Mouse (Mus musculus): Measurements from ENCODE around the gene Foxi2. TPM values are rescaled to one million over a fixed set of nuclear protein-coding genes. Genes with fewer than 3 reads are reported as not detected.

Gene Foxi2
- polyA plus RNA-seq, 1 experiment from 2014 or later: not detected

DNA sequence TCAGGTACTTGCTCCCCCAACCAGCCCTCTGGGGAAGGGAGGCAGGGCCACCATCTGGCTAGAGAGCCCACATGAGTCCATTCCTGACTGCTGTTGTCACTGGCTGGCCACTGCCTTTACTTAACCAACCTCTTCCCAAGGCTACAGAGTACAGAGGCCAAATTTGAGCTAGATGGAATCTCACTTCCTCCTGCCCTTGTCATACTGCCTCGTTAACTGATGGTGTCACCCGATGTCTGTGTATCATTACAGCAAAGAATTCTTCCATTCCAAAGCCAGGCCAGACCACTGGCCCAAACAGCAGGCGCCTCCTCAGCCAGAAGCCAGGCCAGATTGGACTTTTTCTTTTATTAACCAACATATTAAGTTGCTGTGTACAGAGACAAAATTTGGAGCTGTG, 1.6 kb upstream of the Foxi2 start:
- Histone ChIP-seq H3K4me1 (replicated peaks; ENCODE audit: control insufficient read depth, insufficient read depth, low read length) (no peaks in the 10 kb centered on the region), H3K4me3 (ENCODE audit: low read depth, low read length) (no peak overlapping the region), H3K9me3 (ENCODE audit: control insufficient read depth) (no peaks in the 10 kb centered on the region), H3K36me3 (ENCODE audit: control insufficient read depth, insufficient read depth) (no peaks in the 10 kb centered on the region), H3K9ac (ENCODE audit: low read depth, low read length) (no peak overlapping the region), H3K4me2 (replicated peaks; ENCODE audit: low read depth) (no peak overlapping the region), H3K27ac (ENCODE audit: low read depth, low read length) (no peak overlapping the region), H3K27me3 (replicated peaks; ENCODE audit: control insufficient read depth, insufficient read depth, low read length) (peaks cover 31% of the 10 kb centered on the region)
- no peak for TF ChIP-seq CTCF (IDR thresholded peaks at IDR 0.05; ENCODE audit: low read depth)
- 63% methylated on average over 3 of the region's 3 CpGs for WGBS
- ATAC-seq: no peak

DNA sequence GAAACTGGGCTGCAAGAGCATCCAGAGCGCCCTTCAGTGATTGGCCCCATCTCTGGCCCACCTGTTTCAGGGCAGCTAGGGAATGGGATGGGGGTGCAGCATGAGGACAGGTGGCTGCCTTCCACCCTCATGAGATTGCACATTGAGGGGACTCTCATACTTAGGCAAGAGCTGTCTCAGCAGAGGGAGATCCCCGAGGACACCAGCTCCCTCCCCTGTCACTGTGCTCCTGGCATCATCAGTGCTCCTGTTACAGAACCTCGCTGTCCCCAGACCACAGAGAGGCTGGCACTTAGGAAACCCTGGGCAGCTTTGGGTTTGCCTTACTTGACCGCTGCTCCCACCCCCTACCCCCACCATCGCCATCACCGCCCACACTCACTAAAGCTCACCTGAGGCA, 2.2 kb downstream of the Foxi2 start:
- Histone ChIP-seq H3K27me3 (replicated peaks; ENCODE audit: control insufficient read depth, insufficient read depth, low read length) (peaks cover 31% of the 10 kb centered on the region), H3K4me2 (replicated peaks; ENCODE audit: low read depth) (no peak overlapping the region), H3K9ac (ENCODE audit: low read depth, low read length) (no peak overlapping the region), H3K9me3 (ENCODE audit: control insufficient read depth) (no peaks in the 10 kb centered on the region), H3K36me3 (ENCODE audit: control insufficient read depth, insufficient read depth) (no peaks in the 10 kb centered on the region), H3K27ac (ENCODE audit: low read depth, low read length) (no peak overlapping the region), H3K4me3 (ENCODE audit: low read depth, low read length) (no peak overlapping the region), H3K4me1 (replicated peaks; ENCODE audit: control insufficient read depth, insufficient read depth, low read length) (no peaks in the 10 kb centered on the region)
- ATAC-seq: no peak
- no peak for TF ChIP-seq CTCF (IDR thresholded peaks at IDR 0.05; ENCODE audit: low read depth)
- 64% methylated on average over 6 of the region's 6 CpGs for WGBS

DNA sequence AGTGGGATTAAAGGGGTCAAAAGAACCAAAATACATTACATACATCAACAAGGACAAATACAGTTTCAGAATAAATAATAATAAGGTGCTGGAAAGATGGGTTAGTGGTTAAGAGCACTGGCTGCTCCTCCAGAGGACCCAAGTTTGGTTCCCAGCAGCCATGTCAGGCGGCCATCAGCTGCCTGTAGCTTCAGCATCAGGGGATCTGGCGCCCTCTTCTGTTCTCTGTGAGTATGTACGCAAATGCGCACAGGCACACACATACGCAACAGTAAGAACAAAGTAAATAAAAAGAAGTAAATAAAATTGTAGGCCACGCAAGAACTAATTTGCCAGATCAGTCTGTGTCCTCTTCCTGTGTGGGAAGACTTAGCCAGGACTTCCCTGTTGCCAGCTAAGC, 18.7 kb downstream of the Foxi2 start:
- H3K9ac ChIP-seq (ENCODE audit: low read depth, low read length): no peak overlapping the region
- peak; percentile 21; the same call in 1 of the 2 replicates for TF ChIP-seq CTCF (IDR thresholded peaks at IDR 0.05; ENCODE audit: low read depth)
- no peak overlapping the region for H3K27ac ChIP-seq (ENCODE audit: low read depth, low read length)
- 91% methylated on average over 6 of the region's 6 CpGs for WGBS
- H3K4me1 ChIP-seq (replicated peaks; ENCODE audit: control insufficient read depth, insufficient read depth, low read length): no peaks in the 10 kb centered on the region
- H3K4me2 ChIP-seq (replicated peaks; ENCODE audit: low read depth): no peak overlapping the region
- no peaks in the 10 kb centered on the region for H3K36me3 ChIP-seq (ENCODE audit: control insufficient read depth, insufficient read depth)
- no peak overlapping the region for H3K4me3 ChIP-seq (ENCODE audit: low read depth, low read length)
- H3K9me3 ChIP-seq (ENCODE audit: control insufficient read depth): no peaks in the 10 kb centered on the region
- ATAC-seq: no peak
- no peaks in the 10 kb centered on the region for H3K27me3 ChIP-seq (replicated peaks; ENCODE audit: control insufficient read depth, insufficient read depth, low read length)

DNA sequence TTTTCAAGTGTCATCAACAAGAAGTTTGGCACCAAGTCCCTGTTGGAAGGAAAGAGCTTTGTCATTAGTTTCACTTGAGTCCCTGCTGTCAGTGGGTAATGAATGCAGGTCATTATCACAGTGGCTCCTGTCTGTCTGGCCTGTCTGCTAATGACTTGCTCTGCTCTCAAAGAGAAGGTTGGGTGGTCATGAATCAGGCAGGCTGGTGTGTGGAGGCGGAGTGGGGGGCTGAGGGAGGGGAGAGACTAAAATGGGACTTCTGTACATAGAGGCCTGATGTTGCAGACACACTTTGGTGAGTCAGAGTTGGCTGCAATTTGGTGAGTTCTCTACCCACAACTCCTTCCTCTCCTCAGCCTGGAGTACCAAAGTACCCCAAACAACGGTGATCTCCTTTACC, 20.8 kb downstream of the Foxi2 start:
- H3K36me3 ChIP-seq (ENCODE audit: control insufficient read depth, insufficient read depth): no peaks in the 10 kb centered on the region
- no peaks in the 10 kb centered on the region for H3K9me3 ChIP-seq (ENCODE audit: control insufficient read depth)
- H3K4me1 ChIP-seq (replicated peaks; ENCODE audit: control insufficient read depth, insufficient read depth, low read length): no peaks in the 10 kb centered on the region
- no peak overlapping the region for H3K4me2 ChIP-seq (replicated peaks; ENCODE audit: low read depth)
- H3K27me3 ChIP-seq (replicated peaks; ENCODE audit: control insufficient read depth, insufficient read depth, low read length): no peaks in the 10 kb centered on the region
- no peak overlapping the region for H3K9ac ChIP-seq (ENCODE audit: low read depth, low read length)
- no peak for TF ChIP-seq CTCF (IDR thresholded peaks at IDR 0.05; ENCODE audit: low read depth)
- no peak for ATAC-seq
- H3K4me3 ChIP-seq (ENCODE audit: low read depth, low read length): no peak overlapping the region
- 76% methylated on average over 2 of the region's 2 CpGs for WGBS
- H3K27ac ChIP-seq (ENCODE audit: low read depth, low read length): no peak overlapping the region

DNA sequence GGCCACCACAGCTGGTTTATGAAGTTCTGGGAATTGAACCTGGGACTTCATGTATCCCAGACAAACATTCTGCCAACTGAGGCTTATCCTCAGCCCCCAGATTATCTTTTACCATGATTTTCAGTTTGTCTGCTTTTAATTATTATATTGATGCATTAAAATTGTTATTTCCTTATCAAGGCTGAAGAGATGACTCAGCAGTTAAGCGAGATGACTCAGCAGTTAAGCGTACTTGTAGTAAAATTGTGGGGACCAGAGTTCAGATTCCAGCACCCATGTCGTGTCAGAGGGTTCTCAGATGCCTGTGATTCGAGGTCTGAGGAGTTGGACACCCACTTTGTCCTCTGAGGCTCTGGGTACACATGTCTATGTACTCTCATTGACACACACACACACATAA, 33.8 kb downstream of the Foxi2 start:
- H3K27ac ChIP-seq (ENCODE audit: low read depth, low read length): no peak overlapping the region
- no peak overlapping the region for H3K4me2 ChIP-seq (replicated peaks; ENCODE audit: low read depth)
- H3K4me1 ChIP-seq (replicated peaks; ENCODE audit: control insufficient read depth, insufficient read depth, low read length): no peaks in the 10 kb centered on the region
- TF ChIP-seq CTCF (IDR thresholded peaks at IDR 0.05; ENCODE audit: low read depth): no peak
- H3K27me3 ChIP-seq (replicated peaks; ENCODE audit: control insufficient read depth, insufficient read depth, low read length): no peaks in the 10 kb centered on the region
- WGBS: 72% methylated on average over 4 of the region's 4 CpGs
- no peak overlapping the region for H3K4me3 ChIP-seq (ENCODE audit: low read depth, low read length)
- no peak overlapping the region for H3K9ac ChIP-seq (ENCODE audit: low read depth, low read length)
- H3K9me3 ChIP-seq (ENCODE audit: control insufficient read depth): no peaks in the 10 kb centered on the region
- ATAC-seq: no peak
- no peaks in the 10 kb centered on the region for H3K36me3 ChIP-seq (ENCODE audit: control insufficient read depth, insufficient read depth)

DNA sequence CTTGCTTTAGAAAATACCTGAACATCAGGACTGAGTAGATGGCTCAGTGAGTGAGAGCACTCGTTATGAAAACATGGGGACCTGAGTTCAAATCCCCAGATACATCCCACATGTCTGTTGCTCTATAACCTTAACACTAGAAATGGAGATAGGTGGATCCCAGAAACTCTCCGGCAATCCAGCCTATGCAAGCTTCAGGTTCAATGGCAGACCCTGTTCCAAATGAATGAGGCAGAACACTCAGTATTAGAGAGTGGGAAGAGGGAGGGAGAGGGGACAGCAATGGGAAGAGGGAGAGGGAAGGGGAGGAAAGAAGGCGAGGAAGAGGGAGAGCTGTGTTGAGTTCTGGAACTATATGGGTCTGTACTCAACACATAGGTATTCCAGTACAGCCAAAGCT, 41.2 kb downstream of the Foxi2 start:
- Histone ChIP-seq H3K4me2 (replicated peaks; ENCODE audit: low read depth) (no peak overlapping the region), H3K27ac (ENCODE audit: low read depth, low read length) (no peak overlapping the region), H3K36me3 (ENCODE audit: control insufficient read depth, insufficient read depth) (no peaks in the 10 kb centered on the region), H3K9me3 (ENCODE audit: control insufficient read depth) (no peaks in the 10 kb centered on the region), H3K4me1 (replicated peaks; ENCODE audit: control insufficient read depth, insufficient read depth, low read length) (no peaks in the 10 kb centered on the region), H3K4me3 (ENCODE audit: low read depth, low read length) (no peak overlapping the region), H3K27me3 (replicated peaks; ENCODE audit: control insufficient read depth, insufficient read depth, low read length) (no peaks in the 10 kb centered on the region), H3K9ac (ENCODE audit: low read depth, low read length) (no peak overlapping the region)
- no peak for ATAC-seq
- TF ChIP-seq CTCF (IDR thresholded peaks at IDR 0.05; ENCODE audit: low read depth): no peak
- 75% methylated on average over 3 of the region's 3 CpGs for whole genome bisulfite sequencing

DNA sequence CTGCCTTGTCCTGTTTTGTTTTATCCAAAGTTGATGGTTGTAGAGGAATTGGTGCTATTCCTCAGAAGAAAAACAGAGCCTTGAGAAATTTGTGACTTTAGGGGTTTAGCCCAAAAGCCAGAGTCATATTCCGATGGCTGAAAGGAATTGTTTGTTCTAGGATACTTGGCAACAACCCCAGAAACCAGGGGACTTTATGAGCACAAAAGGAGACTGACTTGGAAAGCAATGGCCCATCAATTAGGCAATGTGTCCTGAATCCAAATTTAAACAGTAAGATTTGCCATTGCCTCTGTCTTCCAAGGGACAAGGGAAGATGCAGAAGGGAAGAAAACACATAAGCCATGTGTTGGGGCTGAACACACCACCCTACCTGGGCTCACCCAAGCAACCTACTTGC, 42.3 kb downstream of the Foxi2 start:
- Histone ChIP-seq H3K27me3 (replicated peaks; ENCODE audit: control insufficient read depth, insufficient read depth, low read length) (no peaks in the 10 kb centered on the region), H3K27ac (ENCODE audit: low read depth, low read length) (no peak overlapping the region), H3K4me2 (replicated peaks; ENCODE audit: low read depth) (no peak overlapping the region), H3K9me3 (ENCODE audit: control insufficient read depth) (no peaks in the 10 kb centered on the region), H3K36me3 (ENCODE audit: control insufficient read depth, insufficient read depth) (no peaks in the 10 kb centered on the region), H3K4me1 (replicated peaks; ENCODE audit: control insufficient read depth, insufficient read depth, low read length) (no peaks in the 10 kb centered on the region), H3K9ac (ENCODE audit: low read depth, low read length) (no peak overlapping the region), H3K4me3 (ENCODE audit: low read depth, low read length) (no peak overlapping the region)
- WGBS: 49% methylated on average over 1 of the region's 1 CpGs
- no peak for TF ChIP-seq CTCF (IDR thresholded peaks at IDR 0.05; ENCODE audit: low read depth)
- ATAC-seq: no peak

All from intestine, postnatal 0 days (tissue).